Mouse (Mus musculus) lung, embryonic 14.5 days (tissue): Measurements from ENCODE around the gene Phox2b. TPM values are rescaled to one million over a fixed set of nuclear protein-coding genes. Genes with fewer than 3 reads are reported as not detected.

Source experiments
- ATAC-seq: fragments of 200-750 bp; cut with Nextera tagmentation; 2 replicates; pipeline ENCODE4 v1.8.0; 2017; ENCODE audit warnings: mild to moderate bottlenecking, moderate TSS enrichment, moderate library complexity; ENCODE audit not compliant: insufficient read depth
- DNase-seq: peaks from one replicate; pipeline ENCODE4 v3.0.0-alpha.2; 2015
- H3K27ac ChIP-seq: fragments of 300-500 bp; sonication (generic); 2 replicates; pipeline ENCODE4 v1.5.1; 2014; ENCODE audit warnings: low read depth, mild to moderate bottlenecking, moderate library complexity
- H3K27me3 ChIP-seq: fragments of 300-500 bp; sonication (generic); 2 replicates; pipeline ENCODE4 v1.6.1; 2014; ENCODE audit warnings: low read length, control low read depth; ENCODE audit not compliant: insufficient read depth
- H3K36me3 ChIP-seq: fragments of 300-500 bp; sonication (generic); 2 replicates; pipeline ENCODE4 v1.6.1; 2014; ENCODE audit warnings: control low read depth; ENCODE audit not compliant: insufficient read depth
- H3K4me1 ChIP-seq: fragments of 300-500 bp; sonication (generic); 2 replicates; pipeline ENCODE4 v1.6.1; 2014; ENCODE audit warnings: antibody characterized with exemption, control low read depth; ENCODE audit not compliant: insufficient read depth
- H3K4me2 ChIP-seq: fragments of 300-500 bp; sonication (generic); 2 replicates; pipeline ENCODE4 v1.6.1; 2014; ENCODE audit warnings: mild to moderate bottlenecking
- H3K4me3 ChIP-seq: fragments of 300-500 bp; sonication (generic); 2 replicates; pipeline ENCODE4 v1.5.1; 2014; ENCODE audit warnings: low read depth, low read length
- H3K9ac ChIP-seq: fragments of 300-500 bp; sonication (generic); 2 replicates; pipeline ENCODE4 v1.6.1; 2014
- H3K9me3 ChIP-seq: fragments of 300-500 bp; sonication (generic); 2 replicates; pipeline ENCODE4 v1.6.1; 2016; ENCODE audit warnings: low read depth, low read length, control low read depth
- CTCF ChIP-seq: IDR thresholded peaks from 2 replicates; pipeline ENCODE4 v1.5.1; 2016; ENCODE audit warnings: antibody characterized with exemption, low read depth
- WGBS: fragments of 180-500 bp; shearing (Covaris S2); extraction: QIAGEN DNeasy Blood & Tissue Kit; methylation state at CpG from one replicate; pipeline ENCODE4 v1.1.7; 2014; 5-methylcytosine and 5-hydroxymethylcytosine counted together
- polyA plus RNA-seq: library from polyadenylated mRNA; unstranded; fragments of >200 nt; fragmentation: Nextera tagmentation; extraction: Ambion mirVana; gene quantifications from 2 replicates; pipeline ENCODE4 v1.2.1, GENCODE M21; 2014

Gene Phox2b
- 0.46 and 0.77 TPM in 2 replicates for polyA plus RNA-seq

DNA sequence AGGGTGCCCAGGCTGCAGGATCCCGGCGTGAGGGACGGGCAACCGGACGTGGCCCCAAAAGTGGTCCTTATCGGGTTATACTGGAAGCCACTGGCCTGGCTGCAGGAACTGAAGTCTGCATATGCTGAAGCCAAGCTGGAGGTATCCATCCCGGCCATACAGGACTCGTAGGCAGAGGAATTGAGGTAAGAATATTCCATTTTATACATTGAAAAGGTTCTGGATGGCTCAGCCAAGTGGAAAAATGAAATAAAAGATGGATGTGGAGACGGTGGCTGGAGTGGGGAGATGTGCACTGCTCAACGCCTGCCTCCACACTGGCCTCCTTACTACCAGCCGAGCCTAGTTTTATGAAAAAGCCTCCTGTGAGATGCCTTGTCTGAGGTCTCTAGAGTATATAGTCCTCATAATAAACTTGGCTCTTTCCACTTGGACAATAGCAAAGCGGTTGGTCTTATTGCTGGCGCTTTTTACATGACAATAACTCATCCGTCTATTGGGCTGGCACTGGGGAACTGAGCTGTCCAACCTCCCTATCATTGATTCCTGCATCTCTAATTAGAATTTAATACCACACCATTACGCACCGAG is at the start of gene Phox2b:
Gene Phox2b, minus strand, starts transcription at position 569 of the 591 bp plus-strand sequence.
- H3K27me3 ChIP-seq: peaks cover 97% of the 10 kb centered on the region
- no peaks in the 10 kb centered on the region for H3K9me3 ChIP-seq
- peak; percentile 26 for DNase-seq
- WGBS: 2% methylated on average over 16 of the region's 16 CpGs
- TF ChIP-seq CTCF: no peak
- no peak within 1 kb of the TSS for H3K4me2 ChIP-seq
- ATAC-seq: no peak
- H3K9ac ChIP-seq: no peak within 1 kb of the TSS
- H3K36me3 ChIP-seq: no peaks in the 10 kb centered on the region
- H3K27ac ChIP-seq: no peak within 1 kb of the TSS
- H3K4me3 ChIP-seq: no peak within 1 kb of the TSS
- H3K4me1 ChIP-seq: no peaks in the 10 kb centered on the region

- no peak for TF ChIP-seq CTCF
- H3K4me1 ChIP-seq: no peaks in the 10 kb centered on the region
- no peaks in the 10 kb centered on the region for H3K36me3 ChIP-seq
- no peak overlapping the region for H3K4me2 ChIP-seq
- H3K27me3 ChIP-seq: no peaks in the 10 kb centered on the region
- no peak for ATAC-seq
- H3K9me3 ChIP-seq: no peaks in the 10 kb centered on the region
- H3K9ac ChIP-seq: no peak overlapping the region
- 65% methylated on average over 4 of the region's 4 CpGs for WGBS
- no peak overlapping the region for H3K4me3 ChIP-seq
- no peak for DNase-seq
- H3K27ac ChIP-seq: no peak overlapping the region
Measured at GRCm38 (mm10) chr5:67142622-67143021, 43.5 kb upstream of the Phox2b start.

DNA sequence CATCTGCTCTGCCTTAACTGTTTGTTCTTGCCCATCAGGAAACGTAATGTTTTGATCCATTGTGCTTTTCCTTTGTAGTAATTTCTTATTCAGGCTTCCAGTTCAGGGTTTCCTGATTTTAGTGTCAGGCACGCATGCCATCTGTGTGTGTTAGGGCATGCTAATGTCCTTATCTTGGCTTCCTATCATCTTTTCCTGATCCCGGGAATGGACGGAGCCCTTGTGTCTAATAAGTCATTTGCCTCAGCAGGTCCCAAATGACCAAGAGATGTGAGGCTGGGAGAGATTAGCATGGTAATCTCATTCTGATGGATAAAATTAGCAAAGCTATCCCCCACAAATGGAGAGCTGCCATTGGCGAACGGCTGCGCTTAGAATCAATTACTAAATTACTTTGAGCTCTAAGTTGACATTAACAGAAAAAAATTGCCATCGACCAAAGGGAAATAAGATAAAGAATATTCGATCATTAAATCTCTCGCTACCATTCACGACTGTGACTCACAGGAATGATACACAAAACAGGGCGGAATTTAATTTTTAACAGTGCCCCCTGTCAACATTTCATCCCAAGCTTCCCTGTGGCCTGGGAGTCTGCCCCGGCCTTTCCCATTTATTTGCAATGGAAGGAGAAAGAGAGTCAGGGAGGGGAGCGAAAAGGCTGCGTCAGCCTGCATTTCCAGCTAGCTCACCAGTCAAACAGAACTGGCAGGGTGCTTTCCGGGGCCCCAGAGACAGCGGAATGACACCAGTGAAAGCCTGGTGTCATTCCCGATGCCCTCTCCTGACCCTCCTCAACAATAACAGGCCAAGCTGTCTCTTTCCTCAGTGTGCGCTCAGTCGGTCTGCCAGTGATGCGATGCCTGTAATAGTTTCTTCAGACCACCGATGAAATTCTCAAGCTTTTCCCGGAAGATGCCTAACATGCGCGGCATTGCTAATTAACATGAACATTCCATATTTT is 40.2 kb upstream of the Phox2b start:
- H3K9ac ChIP-seq: no peak overlapping the region
- no peaks in the 10 kb centered on the region for H3K27me3 ChIP-seq
- no peak for TF ChIP-seq CTCF
- H3K4me3 ChIP-seq: no peak overlapping the region
- H3K36me3 ChIP-seq: no peaks in the 10 kb centered on the region
- no peak overlapping the region for H3K4me2 ChIP-seq
- ATAC-seq: no peak
- no peak overlapping the region for H3K27ac ChIP-seq
- no peaks in the 10 kb centered on the region for H3K4me1 ChIP-seq
- 56% methylated on average over 25 of the region's 25 CpGs for WGBS
- no peak for DNase-seq
- no peaks in the 10 kb centered on the region for H3K9me3 ChIP-seq

GRCm38 (mm10) chr5:67138643-67139042 is 39.5 kb upstream of the Phox2b start:
- WGBS: 61% methylated on average over 8 of the region's 8 CpGs

GRCm38 (mm10) chr5:67134698-67135097 is 35.6 kb upstream of the Phox2b start:
- H3K27ac ChIP-seq: no peak overlapping the region
- no peak for TF ChIP-seq CTCF
- H3K4me1 ChIP-seq: no peaks in the 10 kb centered on the region
- ATAC-seq: no peak
- no peak overlapping the region for H3K4me2 ChIP-seq
- no peak overlapping the region for H3K4me3 ChIP-seq
- peak; percentile 73 for DNase-seq
- H3K9ac ChIP-seq: no peak overlapping the region
- no peaks in the 10 kb centered on the region for H3K27me3 ChIP-seq
- no peaks in the 10 kb centered on the region for H3K9me3 ChIP-seq
- no peaks in the 10 kb centered on the region for H3K36me3 ChIP-seq
- 24% methylated on average over 6 of the region's 6 CpGs for WGBS

More at GRCm38 (mm10) chr5:67138643-67139042, 39.5 kb upstream of the Phox2b start:
- H3K9me3 ChIP-seq: no peaks in the 10 kb centered on the region
- H3K9ac ChIP-seq: no peak overlapping the region
- no peak overlapping the region for H3K4me3 ChIP-seq
- no peak overlapping the region for H3K4me2 ChIP-seq
- H3K27ac ChIP-seq: no peak overlapping the region
- no peaks in the 10 kb centered on the region for H3K27me3 ChIP-seq
- no peak for ATAC-seq
- DNase-seq: no peak
- H3K36me3 ChIP-seq: no peaks in the 10 kb centered on the region
- TF ChIP-seq CTCF: no peak
- H3K4me1 ChIP-seq: no peaks in the 10 kb centered on the region

GRCm38 (mm10) chr5:67131671-67132070 is 32.6 kb upstream of the Phox2b start:
- 62% methylated on average over 2 of the region's 2 CpGs for WGBS
- no peak overlapping the region for H3K4me3 ChIP-seq
- ATAC-seq (no peak), DNase-seq (no peak)
- H3K36me3 ChIP-seq: no peaks in the 10 kb centered on the region
- TF ChIP-seq CTCF: no peak
- H3K27me3 ChIP-seq: no peaks in the 10 kb centered on the region
- H3K9ac ChIP-seq: no peak overlapping the region
- H3K4me2 ChIP-seq: no peak overlapping the region
- no peak overlapping the region for H3K27ac ChIP-seq
- H3K4me1 ChIP-seq: no peaks in the 10 kb centered on the region
- H3K9me3 ChIP-seq: no peaks in the 10 kb centered on the region

GRCm38 (mm10) chr5:67106261-67106660 is 7.2 kb upstream of the Phox2b start:
- Histone ChIP-seq H3K9me3 (no peaks in the 10 kb centered on the region), H3K4me3 (no peak overlapping the region), H3K36me3 (no peaks in the 10 kb centered on the region), H3K4me2 (no peak overlapping the region), H3K4me1 (no peaks in the 10 kb centered on the region), H3K27ac (no peak overlapping the region), H3K27me3 (peaks cover 48% of the 10 kb centered on the region), H3K9ac (no peak overlapping the region)
- DNase-seq (no peak), ATAC-seq (no peak)
- TF ChIP-seq CTCF: no peak
- WGBS: 83% methylated on average over 2 of the region's 2 CpGs
